Mouse (Mus musculus) thymus, postnatal 25 days (tissue): ENCODE results near the gene Ccl2.

Experiments
- DNase-seq: peaks from one replicate; pipeline ENCODE4 v3.0.0; 2022

The Ccl2 gene

DNA sequence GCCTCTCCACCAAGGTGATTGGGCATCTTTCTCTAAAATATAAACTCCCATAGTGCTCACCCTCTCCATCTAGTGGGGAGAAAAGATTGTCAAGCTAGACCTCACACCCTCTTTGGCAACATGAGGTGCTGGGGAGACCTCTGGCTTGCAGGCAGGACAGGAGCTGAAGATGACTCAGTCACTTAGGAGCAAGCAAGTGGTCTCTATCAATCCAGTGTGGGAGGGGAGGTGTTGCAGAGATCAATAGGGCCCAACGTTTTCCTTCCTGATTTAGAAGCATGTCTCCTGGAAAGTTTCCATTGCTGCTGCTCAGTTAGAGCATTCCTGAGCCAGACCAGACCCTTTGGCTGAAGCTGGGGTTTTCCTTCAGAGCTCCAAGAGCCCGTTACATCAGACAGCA is 3.2 kb downstream of the Ccl2 start, which contains the start of gene Gm17268:
Gene Gm17268, minus strand, starts transcription at position 28 of the 400 bp plus-strand sequence.
- DNase-seq = no peak

DNA sequence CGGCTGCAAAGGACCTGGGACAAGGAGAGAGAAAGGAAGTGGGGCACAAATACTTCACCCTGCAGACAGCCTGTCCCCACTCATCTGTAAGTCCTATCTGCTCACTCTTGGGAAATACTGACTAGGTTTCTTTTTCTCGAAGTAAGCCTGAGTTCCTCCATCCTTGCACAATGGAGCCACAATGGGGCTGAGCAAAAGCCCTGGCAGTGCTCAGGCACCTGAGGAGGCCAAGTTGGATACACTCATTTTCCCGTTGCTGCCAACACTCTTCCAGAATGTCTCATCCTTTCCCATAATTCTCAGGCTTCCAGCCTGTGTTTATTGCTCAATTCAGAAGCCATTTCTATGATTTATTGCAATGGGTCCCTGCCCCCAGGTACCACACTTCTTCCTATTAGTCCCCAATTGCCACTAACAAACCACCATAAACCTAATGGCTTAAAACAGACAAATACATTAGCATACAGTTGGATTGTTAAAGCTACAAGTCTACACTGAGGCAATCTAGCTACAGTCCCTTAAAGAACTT is 3.8 kb downstream of the Ccl2 start:
- DNase-seq = no peak

DNA sequence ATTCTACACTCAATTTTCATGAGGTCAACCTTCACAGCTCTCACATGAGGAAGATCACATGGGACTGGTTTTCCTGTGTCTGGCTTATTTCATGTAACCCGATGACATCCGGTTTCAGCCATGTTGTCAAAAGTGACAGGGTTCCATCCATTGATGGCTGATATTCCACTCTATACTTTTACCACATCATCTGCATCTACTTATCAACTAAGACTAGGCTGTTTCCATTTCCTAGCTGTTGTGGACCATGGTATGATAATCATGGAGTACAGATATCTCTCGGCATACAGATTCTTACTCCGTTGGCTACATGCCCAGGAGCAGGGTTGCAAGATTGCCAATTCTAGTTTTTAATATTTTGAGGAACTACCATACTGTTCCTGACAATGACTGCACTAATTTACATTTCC is 6.3 kb downstream of the Ccl2 start:
- no peak for DNase-seq

DNA sequence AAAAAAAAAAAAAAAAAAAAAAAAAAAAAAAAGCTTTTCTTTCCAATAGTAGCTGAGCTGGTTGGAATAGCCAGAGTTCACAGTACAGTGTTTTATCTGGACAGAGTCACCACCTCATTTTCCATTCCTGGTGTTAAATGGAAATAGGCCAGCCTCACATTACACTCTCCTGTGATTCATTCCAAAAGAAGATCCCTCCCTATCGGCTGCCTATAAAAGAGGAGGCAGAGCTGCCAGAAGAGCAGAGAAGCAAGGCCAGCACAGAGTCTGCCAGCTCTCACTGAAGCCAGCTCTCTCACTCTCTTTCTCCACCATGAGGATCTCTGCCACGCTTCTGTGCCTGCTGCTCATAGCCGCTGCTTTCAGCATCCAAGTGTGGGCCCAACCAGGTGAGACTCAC is 10.1 kb downstream of the Ccl2 start, which contains the start of gene Ccl7:
Gene Ccl7, plus strand, starts transcription at position 242 of the 400 bp plus-strand sequence.
- DNase-seq = no peak

DNA sequence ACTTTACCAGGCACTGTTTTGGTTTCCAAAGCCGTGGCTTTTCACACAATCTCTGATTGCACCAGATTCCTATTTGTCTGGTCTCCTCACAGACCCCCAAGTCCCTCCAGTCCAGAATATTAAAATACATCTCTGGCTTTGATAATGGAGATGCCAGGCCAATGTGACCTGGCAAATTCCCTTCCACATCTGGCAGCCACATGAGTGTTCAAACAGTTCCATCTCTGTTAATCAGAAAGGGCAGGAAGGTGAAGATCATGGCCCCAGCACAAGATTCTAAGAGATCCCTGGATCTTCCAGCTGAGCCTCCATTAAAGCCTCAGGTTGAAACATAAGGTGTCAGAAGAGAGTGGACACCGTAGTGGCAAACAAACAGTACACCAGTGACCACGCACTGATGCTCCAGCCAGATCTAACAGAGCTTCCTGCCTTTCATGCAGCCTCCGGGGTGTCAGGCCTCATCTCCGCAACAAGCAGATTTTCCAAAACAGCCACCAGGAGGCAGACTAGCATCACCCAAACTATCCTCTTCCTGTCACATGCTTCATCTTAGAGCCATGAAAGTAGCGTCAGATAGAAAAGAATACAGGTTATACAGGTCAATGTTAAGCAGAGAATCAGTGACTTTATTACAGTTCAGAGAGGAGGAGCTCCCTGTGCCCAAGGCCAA is 12.5 kb downstream of the Ccl2 start:
- DNase-seq = peak; percentile 46

DNA sequence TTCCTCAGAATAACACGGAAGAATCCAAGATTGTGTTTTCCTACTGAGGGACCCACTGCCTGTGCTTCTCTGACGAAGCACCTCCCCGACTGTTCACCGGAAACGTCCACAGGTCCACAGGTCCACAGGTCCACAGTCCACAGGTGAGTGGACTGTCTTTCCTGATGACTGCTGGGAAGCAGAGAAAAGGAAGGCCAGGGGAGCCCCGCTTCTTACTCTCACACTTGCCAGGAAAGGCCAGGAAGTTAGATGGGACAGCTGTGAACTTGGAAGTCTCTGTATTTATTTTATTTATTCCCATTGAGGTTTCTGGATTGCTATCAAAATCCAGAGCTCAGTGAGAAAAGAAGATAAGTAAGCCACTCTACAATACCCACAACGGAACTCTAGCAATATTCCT is 18.5 kb downstream of the Ccl2 start:
- DNase-seq = no peak

DNA sequence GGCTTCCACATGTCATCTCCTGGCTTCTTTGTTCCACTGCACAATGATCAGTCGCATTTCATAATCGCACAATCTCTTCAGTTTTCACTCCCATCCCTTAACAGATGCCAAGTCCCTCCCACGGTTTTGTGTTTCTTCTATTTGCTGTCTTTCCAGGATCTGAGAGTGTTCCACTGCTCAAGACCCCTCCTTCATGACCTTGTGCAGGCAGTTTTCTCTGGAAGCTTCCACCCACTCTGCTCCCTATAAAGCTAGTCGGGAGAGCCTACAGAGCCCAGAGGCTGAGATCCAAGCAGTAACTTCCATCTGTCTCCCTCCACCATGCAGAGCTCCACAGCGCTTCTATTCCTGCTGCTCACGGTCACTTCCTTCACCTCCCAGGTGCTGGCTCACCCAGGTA is 22.3 kb downstream of the Ccl2 start, which contains the start of gene Ccl11:
Gene Ccl11, plus strand, starts transcription at position 178 of the 400 bp plus-strand sequence.
- DNase-seq = no peak

DNA sequence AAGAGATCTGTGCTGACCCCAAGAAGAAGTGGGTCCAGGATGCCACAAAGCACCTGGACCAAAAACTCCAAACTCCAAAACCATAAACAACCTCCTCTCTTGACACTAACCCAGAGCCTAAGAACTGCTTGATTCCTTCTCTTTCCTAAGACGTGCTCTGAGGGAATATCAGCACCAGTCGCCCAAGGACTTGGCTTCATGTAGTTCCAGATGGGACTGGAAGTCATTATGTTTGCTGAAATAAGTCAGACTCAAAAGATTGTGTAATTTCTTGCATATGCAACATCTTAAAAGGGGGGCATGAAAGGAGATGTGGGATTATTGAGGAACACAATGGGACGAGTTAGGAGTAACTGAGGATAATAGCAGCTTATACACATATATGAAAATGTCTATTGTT is 26.9 kb downstream of the Ccl2 start:
- no peak for DNase-seq

DNA sequence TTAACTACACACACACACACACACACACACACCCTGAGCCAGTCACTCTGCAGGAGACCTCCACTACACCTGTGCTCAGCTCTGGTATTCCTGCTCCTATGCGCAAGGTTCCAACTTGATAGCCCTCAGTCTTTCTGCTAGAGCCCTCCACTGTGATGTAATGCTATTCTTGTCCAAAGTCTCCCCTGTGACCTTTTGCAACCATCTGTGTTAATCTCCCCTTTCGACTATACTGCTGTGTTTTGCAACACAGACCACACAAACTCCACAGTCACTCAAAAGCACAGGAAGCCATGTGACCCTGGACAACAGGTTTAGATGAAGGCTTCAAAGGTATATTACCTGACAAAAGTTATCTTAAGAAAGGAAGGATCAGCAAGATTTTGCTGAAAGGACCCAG is 28.1 kb downstream of the Ccl2 start:
- DNase-seq = no peak

DNA sequence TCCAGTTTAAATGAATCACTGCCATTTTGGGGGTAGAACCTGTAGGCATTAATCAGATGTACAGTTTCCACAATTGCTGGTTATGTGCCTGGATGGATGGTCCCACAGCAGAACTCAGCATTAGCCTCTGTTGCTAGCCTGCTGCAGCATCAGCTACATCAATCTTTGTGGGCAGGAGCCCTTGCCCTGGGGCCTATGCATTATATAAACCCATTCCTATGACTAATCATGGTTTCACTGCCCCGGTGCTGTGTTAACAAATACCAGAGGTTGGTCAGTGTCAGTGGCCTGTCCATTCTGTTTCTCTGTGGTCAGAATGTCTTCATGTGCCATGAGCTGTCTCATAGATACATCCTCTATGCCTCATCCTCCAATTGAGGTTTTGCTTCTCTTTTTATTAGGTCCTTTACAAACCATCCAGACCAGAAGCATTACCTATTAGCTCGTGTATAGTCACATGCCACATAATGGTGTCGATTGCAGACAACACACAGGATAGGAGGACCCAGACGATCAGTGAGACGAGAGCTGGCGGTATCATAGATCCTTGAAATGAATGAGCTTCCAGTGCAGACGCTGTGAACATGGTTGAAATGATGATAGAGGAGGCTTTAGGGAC is 31.7 kb downstream of the Ccl2 start:
- DNase-seq = no peak

DNA sequence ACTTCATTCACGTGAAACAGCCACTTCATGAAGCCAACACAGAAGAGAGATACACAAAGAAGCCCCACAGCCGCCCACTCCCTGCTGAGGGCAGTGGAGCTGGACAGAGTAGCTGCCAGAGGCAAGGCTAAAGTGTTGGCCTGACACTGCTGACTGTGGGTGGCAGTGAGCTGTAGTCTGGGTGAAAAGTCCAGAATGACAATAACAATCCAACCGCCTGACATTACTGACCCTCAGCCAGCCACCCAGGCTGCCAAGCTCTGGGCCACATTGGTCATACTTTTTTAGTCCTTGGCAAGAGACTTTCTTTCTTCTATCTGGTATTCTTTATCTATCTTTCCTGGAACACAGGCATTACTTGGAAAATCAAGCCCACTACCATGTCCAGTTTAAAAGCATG is 35.7 kb downstream of the Ccl2 start:
- no peak for DNase-seq

DNA sequence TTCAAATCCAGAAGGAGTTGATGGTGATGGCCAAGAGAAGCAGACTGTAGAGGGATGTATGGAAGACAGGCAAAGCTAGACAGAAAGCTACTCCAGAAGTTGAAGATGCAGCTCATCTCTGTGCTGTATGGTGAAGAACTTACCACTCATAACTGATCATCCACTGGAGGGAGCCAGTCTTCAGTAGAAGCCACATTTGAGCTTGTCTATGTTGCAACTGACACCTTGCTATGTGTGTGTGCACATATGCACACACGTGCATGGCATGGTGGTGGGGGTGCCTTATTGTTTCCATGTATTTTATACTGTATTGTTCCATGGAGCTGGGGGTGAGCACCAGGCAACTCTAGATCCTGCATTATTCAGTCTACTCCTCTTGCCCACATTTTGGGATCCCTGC is 37.0 kb downstream of the Ccl2 start:
- no peak for DNase-seq

DNA sequence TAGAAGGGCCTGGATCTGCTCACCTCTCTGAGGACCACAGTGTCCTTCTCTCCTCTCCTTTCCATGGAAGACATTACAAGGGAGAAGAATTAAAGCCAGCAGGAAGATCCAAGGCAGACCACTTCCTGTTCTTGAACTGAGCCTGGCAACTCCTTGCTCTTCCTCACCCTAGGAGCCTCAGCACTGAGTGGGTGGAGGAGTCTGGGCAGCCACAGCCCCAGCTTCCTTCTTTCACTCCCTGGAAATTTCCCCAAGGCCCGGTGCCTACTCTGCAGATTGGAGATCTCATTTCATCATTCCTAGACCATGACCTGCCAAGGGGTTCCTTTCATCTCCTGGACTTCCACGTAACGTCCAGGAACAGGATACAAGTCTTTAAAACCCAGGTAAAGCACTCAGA is 37.6 kb downstream of the Ccl2 start:
- DNase-seq = no peak

DNA sequence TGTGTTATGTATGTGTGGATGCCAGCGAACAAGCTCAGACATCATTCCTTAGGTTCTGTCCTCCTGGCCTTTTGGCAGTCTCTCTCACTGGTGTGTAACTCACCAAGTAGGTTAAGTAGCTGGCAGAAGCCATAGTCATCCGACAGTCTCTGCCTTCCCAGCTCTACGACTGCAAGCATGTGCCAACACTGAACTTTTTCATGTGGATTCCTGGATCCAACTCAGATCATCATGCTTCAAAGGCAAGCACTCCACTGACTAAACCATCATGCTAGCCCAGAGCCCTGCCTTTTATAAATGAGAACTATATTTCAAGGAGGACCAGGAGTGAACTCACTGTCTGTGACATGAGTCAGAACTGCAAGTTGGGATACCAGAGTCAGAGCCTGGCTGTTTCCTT is 38.3 kb downstream of the Ccl2 start:
- DNase-seq = no peak

DNA sequence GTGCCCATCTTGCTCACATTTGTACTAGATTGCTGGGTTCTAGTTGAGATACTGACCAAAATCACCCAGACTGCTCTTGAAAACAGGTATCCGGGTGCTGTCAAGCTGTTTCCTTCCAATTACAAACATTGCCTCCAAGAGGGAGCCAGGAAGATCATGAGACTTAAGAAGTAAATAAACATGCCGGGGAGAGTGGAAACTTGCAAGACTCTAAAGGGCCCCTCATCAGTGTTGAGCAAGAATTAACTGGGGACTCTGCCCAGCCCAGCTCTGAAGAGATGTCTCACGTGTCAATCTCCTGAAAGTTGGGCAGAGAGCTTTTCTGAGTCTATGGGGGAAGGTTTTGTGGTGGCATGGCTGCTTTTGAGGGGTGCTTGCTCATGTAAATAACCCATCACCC is 41.7 kb downstream of the Ccl2 start:
- DNase-seq = no peak

DNA sequence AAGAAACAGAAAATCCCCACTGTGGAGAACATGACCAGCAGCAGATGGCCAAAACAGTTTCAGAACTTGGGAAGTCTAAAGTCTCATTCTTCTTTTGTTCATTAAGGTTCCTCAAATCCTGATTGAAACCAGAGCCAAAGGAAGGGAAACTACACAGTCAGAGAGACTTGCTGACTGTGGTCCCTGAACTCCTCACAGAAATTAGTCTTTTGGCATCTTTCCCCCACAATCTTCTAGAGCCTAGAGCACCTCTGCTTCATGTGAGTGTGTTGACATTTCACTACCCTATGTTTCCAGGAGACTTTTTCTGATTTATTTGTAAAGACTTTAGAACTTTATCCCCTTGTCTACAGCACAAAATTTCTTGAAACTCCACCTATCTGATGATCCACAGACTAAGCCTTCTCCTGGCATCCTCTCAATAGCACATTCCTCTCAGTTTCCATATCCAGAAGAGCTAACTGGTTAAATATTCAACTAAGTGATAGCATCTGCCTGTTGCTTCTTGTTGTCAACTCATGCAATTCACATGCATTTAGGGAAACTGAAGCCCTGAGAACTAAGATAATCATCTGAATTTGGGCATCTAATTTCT is 42.9 kb downstream of the Ccl2 start:
- no peak for DNase-seq

DNA sequence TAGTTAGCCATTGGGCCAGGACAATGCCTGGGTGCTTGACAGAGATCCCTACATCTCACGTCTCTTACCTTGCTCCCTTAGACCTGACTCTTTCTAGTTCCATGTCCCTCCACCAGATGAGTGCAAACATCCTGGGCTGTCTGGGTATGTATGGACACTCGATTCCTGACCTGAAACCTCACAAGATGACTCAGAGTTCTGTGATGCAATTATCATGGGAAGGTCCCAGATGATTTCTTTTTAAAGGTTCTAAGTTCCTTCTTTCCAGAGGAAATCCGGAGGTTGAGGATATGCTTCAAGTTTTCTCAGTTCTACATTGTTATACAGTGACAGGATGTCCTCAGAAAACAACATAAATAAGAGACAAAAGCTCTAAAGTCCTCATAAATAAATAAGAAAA is 45.5 kb downstream of the Ccl2 start:
- DNase-seq = no peak

DNA sequence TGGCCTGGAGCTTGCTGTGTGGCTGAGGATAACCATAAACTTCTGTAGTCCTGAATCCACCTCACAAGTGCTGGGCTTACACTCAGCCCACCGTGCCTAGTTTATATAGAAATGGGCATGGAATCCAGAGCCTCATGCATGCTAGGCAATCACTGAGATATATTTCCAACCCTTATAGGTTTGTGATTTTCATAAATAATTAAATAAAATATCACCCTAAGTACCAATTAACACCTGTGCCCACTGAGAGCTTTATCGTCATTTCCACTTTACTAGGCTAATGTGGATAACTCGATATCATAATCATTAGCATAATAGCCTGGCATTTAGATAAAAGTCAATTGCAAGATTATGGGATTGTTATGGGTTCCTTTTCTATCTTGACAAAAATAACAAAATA is 49.0 kb downstream of the Ccl2 start:
- no peak for DNase-seq
